Mouse (Mus musculus): ENCODE data around the gene Pak7.

Gene Pak7

DNA sequence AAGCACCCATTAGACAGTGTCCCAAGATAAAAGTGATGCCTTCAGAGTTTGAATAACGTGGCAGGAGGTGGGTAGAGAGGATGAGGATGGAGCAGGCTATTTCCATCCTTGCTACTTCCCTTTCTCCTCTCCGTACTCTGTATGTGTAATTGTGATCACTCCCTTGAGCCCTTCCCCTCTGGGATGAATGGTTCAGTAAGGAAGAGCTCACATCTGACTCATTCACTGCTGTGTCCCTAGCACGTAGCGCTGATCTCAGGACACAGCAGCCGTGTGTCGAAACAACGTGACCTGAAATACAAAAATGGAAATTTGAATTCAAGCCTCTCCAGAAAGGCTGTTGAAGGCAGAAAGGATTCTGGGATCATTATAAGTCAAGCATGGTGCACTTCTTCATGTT is 237.0 kb downstream of the Pak7 start:
- peak; percentile 83 for DNase-seq

DNA sequence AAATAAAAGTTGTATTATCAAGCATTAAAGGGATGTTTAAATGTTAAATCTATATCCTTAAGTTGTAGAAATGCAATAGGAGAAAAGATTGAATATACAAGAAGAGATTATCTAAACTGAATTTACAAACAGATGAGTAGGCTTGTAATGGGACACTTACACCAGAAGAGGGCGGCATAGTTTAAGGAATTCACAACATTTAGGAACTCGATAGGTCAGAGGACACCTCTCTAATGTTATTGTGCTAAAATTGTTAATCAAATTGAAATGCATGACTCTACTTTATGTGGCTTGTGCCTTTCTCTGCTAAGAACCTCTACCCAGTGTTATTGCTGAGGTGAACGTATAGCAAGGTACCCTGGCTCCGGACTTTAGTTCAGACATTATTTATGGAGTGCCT is 238.2 kb downstream of the Pak7 start:
- no peak for DNase-seq

DNA sequence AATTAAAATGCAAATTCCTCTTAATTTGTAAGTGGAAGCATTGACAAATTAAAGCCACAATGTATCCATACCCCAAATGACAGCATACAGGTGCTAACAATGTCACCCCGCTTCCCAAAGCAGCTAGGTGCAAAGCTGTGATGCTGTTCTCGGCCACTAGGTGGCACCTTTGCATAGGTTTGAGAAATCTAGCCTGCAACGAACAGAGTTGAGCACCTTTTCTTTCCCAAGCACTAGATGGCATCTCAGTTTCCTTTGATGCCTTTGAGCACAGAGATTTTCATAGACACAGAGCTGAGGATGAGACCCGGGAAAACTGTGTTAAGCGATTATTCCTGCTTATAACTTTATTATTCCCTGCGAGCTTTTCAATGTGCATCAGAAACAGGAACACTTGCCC is 238.8 kb downstream of the Pak7 start:
- DNase-seq, result peak; percentile 80

DNA sequence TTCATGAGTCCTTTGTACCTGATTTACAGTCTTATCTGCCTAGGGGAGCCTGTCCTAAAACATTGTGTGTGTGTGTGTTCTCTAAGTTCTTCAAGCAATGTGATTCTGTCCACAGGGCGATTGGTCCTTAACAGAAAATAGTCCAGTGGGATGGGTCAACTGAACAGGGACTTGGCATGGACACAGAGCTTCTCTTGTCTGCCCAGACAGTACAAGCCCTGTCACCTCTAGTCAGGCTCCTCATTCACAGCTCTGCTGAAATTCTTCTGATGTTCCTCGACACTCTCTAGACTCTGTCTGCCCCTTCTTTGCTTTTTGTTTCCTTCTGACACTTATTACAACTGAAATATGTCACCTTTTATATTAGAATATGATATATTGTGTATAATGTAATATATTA is 247.0 kb downstream of the Pak7 start:
- DNase-seq, result no peak

DNA sequence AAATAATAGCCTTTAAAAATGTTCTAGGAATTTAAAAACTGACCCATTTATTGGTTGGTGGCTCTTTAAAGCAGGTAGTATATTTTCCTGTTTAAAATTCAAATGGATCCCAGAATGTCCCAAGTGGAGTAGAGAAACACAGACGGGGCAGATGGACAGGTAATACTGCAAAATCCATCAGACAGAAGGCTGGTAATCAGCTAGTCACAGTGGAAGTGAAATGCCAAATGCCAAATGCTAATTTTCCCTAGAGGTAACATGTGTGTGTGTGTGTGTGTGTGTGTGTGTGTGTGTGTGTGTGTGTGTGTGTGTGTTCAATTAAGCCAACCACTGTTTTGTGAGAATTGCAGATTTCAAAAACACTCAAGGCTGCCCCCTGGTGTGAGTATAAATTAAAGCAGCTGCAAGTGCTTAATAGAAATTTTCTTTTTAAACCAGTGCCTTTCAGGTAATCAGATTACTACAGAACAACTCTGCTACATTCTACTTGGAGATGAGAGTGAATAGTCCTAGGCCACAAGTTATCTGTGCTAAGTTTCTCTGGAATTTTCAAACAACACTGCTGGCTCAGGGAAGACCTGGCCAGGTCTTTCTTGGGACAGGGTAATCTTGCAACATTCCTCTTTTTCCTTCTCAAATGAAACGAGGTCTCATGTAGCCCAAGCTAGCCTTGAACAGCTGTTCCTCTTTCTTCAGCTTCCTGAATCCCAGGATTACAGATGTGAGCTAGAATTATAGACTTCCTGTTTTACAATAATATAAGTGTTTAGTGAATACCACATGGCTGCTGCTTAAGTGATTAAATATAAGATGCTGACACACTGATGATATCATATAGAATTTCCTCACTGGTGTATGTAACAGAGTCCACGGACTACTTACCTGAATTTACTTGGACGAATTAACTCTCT is 248.4 kb downstream of the Pak7 start:
- DNase-seq, result no peak

DNA sequence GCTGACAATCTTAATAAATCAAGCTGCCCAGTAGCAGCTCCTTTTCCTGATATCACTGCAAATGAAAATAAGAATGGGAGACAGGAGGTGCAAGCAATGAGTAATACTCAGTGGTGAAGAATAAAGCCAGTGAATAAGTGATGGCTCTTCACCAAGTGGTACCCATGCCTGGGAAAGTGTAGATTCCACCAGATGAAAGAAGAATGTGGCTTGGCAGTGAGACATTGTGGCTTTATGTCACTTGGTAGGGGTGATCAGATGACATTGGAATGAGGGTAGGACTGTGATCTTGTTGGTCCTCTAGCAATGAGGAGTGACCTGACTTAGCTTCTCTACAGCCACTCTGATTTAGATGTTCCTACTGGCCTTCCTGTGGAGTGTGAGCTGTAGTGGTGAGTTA is 249.3 kb downstream of the Pak7 start:
- no peak for DNase-seq

DNA sequence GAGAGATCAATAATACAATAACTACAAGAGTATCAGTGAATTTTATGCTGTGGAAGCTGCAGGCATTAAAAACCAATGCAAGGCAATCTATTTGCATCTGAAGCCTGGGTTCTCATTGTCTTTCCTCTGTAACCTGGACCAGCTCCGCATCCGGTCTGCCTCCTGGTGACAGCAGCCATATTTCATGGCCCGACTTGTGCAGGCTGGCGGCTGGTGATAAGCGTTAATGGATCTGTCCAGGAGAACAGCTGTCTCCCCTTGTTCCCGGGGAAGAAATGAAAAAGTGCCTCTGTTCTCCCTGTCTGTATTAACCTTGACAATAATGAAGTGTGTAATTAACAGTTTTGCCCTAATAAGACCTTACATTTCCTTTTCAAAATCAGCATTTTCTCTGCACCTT is 265.9 kb downstream of the Pak7 start:
- DNase-seq, result no peak

DNA sequence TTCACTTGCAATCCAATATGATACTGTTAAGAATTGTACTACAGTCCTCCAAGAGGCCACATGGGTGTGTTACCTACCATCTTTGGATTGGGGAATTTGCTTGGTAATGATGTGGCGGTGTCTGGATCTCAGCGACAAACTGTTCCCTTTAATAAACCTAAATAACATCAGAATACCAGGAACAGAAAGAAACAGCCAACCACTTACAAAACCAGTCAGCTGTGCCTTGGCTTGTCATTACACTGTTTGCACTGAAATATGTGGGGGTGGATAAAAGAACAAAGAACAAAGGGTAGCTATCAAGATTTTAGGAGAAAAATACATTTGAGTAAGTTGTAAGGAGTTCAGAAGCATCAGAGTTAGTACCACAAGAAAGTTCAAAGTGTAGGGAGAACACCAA is 269.8 kb downstream of the Pak7 start:
- DNase-seq, result no peak

DNA sequence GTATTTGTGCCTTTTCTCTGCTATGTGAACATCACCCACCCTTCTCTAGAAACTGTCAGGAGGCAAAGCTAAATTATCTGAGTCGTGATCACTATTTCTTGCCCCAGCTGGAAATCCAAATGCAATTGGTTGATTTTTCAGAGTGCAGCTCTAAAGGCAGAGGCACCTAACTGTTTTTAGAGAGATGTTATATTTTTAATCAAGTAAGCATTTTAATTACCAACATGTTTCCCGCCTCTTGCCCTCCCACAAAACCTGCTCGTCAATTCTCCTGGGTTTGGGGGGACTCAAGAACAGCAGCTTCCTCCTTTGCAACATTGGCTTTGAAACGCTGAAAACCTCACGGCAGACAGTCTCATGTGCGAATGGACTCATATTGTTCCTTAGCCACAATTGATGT is 274.4 kb downstream of the Pak7 start:
- DNase-seq, result no peak

DNA sequence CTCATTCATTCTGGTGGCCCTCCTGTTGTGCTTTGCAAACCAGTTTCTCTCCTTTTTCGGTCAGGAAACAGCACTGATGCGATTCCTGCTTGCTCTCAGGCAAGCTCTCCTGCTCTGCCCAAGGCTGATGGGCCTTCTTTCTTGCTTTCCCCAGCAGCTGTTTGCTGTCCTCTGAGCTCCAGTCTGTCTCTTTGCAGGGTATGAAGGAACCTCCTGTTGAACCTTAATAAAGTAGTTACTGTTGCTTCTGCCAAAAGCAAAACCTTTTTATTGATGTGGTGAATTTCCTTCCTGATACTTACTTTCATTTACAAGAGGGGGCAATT is 278.8 kb downstream of the Pak7 start:
- DNase-seq, result no peak

DNA sequence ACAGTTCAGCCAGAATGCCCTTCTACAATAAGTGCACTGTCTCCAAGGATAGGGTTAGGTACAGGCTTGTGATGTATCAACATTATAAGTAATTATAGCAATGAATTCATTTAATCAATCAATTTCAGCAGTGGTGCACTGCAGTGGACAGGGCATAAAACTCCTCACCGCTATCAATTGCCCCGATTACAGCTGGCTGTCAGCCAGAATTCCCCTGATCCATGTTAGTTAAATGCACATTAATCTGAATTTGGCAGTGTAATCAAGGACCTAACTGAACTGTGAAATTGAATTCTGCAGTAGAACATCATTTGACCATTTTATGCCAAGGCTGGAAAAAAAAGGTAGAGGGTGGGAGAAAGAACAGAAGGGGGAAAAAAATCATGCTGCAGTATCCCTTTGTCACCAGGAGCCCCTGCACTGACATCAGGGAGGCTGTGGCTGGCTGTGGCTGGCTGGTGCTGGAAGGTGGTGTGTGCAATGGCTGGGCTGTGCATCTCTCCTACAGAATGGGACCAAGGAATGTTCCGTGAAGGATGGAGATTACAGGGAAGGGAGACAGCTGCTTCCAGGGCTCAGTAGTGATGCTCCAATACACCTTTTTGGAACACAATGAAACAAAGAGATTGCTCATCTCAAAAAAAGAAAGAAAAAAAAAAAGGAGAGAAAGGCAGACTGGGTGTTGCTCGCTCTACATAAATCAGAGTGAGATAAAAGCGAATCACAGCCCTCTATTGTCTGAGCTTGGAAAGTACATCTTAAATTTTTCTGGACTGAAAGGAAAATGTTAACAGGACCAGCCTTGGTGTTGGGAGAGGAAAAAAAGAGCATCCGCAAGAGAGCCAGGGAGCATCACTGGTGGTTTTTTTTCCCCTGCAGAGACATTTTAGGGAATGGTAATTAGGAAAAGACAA is 279.4 kb downstream of the Pak7 start:
- no peak for DNase-seq

DNA sequence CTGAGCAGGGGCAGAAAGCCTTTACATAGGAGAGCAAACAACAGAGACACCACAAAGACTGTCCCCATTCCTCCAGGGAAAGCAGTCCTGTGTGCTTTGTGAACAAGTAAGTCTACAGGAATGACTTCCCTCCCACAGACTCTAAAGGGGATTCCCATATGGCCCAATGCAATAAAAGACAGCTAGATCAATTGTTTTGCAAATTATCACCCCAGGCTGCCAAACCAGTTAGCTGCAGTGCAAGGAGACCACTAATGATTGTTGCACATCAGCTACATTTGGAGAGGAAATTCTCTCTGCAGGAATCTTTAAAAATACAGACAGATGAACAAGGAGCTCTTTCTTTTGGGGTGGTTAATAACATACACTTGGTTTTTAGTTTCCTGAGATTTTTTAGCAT is 280.2 kb downstream of the Pak7 start:
- DNase-seq, result no peak

DNA sequence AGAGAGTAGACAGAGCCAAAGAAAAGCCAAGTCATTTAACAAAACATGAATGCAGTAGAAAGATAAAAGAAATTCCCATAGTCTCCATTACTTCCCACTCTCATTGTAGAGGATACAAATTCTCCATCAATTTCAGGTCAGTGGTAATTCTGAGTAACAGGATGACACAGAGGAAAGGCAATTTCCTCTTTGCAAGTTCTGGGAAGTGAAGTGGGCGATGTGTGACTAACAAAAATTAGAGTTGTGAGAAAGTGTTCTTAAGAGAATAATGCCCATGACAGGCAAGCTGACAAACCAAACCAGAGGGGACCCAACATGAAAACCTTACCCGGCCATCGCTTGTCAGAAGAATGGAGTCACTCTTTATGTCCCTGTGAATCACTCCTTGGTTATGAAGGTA is 290.6 kb downstream of the Pak7 start:
- DNase-seq, result no peak

DNA sequence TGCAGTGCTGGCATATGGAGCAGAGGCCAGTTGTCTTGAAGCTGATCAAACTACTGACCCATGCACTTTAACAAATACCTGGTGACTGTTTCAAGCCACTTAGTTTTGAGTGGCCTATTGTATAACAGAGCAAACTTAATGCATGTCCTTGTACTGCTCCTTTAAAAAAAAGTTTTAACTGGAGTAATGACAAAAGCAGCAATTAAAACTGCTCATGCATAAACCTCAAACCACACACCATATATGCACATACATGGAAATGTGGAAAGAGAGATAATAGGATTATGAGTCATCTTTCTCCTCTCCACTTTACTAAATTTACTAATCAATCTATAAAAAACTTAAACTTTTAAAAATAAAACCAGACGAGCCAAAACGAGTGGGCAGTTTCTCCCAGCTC is 291.8 kb downstream of the Pak7 start:
- no peak for DNase-seq

DNA sequence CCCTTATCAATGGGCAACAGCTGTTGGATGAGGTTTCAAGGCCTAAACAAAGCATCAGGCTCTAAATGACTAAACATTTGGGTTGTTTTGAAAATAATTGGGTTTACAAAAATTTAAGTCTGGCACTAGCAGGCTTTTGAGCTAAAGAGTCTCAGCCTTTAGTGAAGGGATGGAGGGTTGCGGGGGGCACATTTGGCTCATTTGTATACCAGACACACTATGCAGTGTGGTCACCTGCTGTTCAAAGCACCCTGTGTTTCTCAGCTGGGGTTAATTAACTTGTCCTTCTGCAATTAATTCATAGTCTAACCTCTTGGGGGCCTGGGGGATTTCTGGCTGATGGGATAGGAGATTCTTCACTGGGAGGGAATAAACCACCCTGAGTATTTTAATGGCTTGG is 323.4 kb downstream of the Pak7 start:
- peak; percentile 10 for DNase-seq

DNA sequence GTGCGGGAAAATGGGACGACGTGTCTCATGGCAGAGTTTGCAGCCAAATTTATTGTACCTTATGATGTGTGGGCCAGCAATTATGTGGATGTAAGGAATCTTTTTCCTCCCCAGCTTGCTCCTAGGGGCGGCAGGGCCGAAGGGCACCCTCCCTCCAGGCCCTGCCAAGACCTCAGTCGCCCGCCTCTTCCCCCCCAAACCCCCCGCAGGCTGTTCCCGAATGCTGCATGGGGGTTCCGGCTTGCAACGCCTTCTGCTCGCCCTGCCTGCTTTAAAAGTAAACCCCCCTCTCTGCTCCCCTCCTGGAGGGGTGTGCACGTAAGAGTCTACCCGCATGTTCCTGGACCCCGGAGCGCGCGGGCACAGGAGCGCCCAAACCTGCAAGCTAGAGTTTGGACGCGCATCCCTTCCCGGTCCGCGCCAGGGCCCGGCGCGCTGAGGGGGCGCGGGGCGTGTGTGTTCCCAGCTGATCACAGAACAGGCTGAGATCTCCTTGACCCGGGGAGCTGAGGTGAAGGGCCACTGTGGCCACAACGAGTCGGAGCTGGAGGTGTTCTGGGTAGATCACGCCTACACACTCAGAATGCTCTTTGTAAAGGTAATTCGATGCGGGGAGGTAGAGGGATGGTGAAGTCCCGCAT is 328.6 kb downstream of the Pak7 start:
- DNase-seq, result peak; percentile 85

DNA sequence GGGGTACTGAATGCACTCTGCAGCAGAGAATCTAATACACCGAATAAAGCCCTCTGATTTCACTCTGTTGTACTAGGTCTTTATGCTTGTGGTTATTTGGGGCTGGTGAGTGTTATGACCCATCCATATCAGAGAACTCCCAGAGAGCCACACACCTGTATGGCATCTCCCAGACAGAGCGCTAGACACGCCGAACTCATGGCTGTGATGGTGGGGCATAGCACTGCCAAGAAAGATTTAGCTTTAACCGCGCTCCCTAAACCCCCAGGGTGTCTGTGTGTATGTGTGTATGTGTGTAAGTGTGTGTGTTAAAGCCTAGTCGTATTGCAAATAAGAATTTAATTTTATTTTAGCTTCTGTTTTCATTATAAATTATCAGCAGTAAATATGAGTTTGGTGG is 329.4 kb downstream of the Pak7 start:
- peak; percentile 48 for DNase-seq

DNA sequence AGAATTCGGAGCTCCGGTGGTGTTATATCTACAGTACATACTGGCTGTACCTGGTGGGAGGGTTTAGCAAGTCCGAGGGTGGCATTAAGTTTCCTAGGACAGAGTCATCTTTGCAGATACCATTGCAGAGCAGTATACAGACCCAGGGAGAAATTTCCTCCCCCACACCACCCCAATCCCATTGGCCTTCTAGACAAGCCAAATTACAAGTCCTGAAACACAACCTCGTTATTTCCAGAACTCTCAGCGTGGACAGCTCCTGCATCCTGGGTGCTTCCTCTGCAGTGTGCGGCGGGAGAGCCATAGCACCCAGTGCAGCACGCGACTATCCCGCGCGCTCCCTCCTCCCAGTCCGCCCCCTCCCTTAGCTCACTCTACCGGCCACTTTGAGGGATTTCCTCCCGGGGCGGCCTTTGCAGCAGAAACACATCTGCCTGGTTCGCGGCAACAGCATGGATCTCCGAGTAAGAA is 329.9 kb downstream of the Pak7 start:
- peak; percentile 85 for DNase-seq

DNA sequence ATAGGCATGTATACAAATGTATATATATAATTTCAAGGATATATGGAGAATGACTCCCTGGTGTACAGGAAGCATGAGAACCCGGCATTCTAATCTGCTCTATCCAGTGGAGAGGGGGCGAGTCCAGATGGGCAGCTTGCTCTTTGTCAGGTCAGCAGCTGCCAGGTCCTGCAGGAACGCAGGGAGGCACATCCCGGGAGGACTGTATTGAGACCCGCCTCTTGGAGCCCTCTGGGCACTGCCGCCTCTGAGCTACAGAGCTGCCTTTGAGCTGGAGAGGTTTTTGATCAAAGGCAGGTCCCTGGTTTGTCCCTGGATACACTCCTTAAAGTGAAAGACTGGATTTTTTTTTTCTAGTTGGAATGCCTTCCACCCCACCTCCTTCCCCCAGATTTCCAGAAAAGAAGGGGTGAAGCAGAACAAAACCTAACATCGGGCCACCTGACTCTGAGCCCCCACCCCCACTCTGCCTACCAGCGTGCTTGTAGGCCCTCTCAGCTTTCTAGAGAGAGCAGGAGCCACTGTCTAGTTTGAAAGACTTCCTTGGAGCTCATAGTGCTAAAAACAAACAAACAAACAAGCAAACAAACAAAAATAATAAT is 336.0 kb downstream of the Pak7 start, which contains the start of gene Lamp5:
Lamp5 (plus strand) TSS at position 552 of the 602 bp plus-strand sequence.
- DNase-seq, result no peak

DNA sequence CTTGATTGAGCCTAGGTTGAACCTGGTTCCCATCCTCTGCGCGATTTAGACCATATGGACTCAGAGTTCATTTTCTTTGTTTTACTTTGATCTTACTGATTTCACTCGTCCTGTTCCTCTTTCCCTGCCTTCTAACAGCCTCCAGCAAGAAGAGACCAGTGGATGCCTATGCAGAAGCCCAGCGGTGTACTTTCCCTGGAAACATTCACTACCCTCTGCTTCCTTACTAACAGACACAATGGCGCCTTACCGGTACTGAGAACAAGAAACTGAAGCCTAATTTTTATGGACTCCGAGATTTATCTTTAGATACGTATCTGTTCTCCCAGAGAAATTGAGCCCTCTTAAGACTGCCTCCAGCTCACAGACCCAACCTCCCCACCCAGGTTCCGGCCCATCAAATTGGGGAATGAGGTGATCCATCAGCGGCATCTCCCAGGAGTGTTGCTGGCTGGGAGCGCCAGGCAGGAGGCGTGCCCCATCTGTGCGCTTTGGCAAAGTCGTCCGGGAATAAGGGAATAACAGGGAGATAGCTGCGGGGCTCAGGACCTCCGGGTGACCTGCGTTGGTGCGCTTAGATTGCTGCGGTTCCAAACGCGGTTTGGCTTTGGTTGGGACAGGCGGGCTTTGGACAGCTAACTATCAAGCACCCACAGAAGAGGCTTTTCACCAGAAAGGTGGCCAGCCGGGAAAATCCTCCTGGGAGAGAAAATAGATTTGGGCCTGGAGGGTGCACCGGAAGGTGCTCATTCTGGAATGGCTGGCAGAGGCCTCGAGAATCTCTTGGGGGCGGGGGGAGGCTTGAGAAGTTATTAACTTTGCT is 336.8 kb downstream of the Pak7 start:
- DNase-seq, result no peak

DNA sequence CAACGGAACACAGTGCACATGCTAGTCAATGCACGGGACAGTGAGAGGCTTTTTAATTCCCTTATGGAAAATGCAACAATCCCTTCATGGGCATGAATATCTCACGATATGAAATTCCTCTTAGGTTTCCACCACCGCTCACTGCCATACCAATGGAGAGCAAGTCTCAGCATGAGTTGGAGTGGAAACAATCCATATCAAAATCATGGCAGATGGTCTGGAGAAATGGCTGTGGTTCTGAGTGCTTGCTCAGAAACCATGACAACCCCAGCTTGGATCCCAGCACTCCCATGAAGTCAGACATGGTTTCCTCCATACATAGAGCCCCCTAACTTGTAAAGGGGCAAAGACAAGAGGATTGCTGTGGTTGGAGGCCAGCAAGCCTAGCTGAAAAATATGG is 339.3 kb downstream of the Pak7 start:
- DNase-seq, result no peak
